Mouse (Mus musculus) C2C12 (cell line): ENCODE data around the gene Fam76a.

Experiments used
- CEBPB ChIP-seq: IDR thresholded peaks from one replicate; pipeline ENCODE4 v1.6.1; 2011; ENCODE audit warnings: low read depth, mild to moderate bottlenecking, control low read depth, moderate library complexity
- CTCF ChIP-seq: IDR thresholded peaks from one replicate; pipeline ENCODE4 v1.5.1; 2011; ENCODE audit not compliant: control insufficient read depth, insufficient read depth, insufficient read length
- FOSL1 ChIP-seq: IDR thresholded peaks from one replicate; pipeline ENCODE4 v1.8.0; 2011; ENCODE audit warnings: mild to moderate bottlenecking, low read length; ENCODE audit not compliant: poor library complexity, insufficient read depth, severe bottlenecking
- MYOD1 ChIP-seq: IDR thresholded peaks from one replicate; pipeline ENCODE4 v1.6.1; 2011; ENCODE audit warnings: low read depth; ENCODE audit not compliant: control insufficient read depth, insufficient read length
- USF1 ChIP-seq: IDR thresholded peaks from one replicate; pipeline ENCODE4 v1.6.1; 2011; ENCODE audit warnings: low read depth, mild to moderate bottlenecking, control low read depth, moderate library complexity

GRCm38 (mm10) chr4:132934639-132935038 is 12.3 kb upstream of the Fam76a start:
- TF ChIP-seq CTCF (no peak), MYOD1 (no peak), USF1 (no peak), FOSL1 (no peak), CEBPB (no peak)
